Mouse (Mus musculus) neural tube, embryonic 15.5 days (tissue): ENCODE measurements at regions not wholly inside any gene's neighbourhood (a gene's known extent, or its start where the extent isn't known, plus 50 kb on each side); places are given as distances from the start of the nearest gene placed in this dataset.

Experiments
- ATAC-seq: fragments of 200-750 bp; cut with Nextera tagmentation; 2 replicates; pipeline ENCODE4 v1.8.0; 2017; ENCODE audit warnings: mild to moderate bottlenecking, moderate TSS enrichment, moderate library complexity; ENCODE audit not compliant: low FRiP score
- H3K27ac ChIP-seq: fragments of 300-500 bp; sonication (generic); replicated peaks from 2 replicates; pipeline ENCODE4 v1.5.1; 2015; ENCODE audit warnings: mild to moderate bottlenecking, inconsistent platforms
- H3K27me3 ChIP-seq: fragments of 300-500 bp; sonication (generic); replicated peaks from 2 replicates; pipeline ENCODE4 v1.6.1; 2015; ENCODE audit warnings: inconsistent platforms
- H3K36me3 ChIP-seq: fragments of 300-500 bp; sonication (generic); 2 replicates; pipeline ENCODE4 v1.6.1; 2015; ENCODE audit warnings: inconsistent platforms
- H3K4me1 ChIP-seq: fragments of 300-500 bp; sonication (generic); 2 replicates; pipeline ENCODE4 v1.6.1; 2015; ENCODE audit warnings: inconsistent platforms
- H3K4me2 ChIP-seq: fragments of 300-500 bp; sonication (generic); 2 replicates; pipeline ENCODE4 v1.6.1; 2015; ENCODE audit warnings: inconsistent platforms, mild to moderate bottlenecking, moderate library complexity
- H3K4me3 ChIP-seq: fragments of 300-500 bp; sonication (generic); replicated peaks from 2 replicates; pipeline ENCODE4 v1.5.1; 2015; ENCODE audit warnings: mild to moderate bottlenecking, inconsistent platforms
- H3K9ac ChIP-seq: fragments of 300-500 bp; sonication (generic); replicated peaks from 2 replicates; pipeline ENCODE4 v1.6.1; 2015; ENCODE audit warnings: mild to moderate bottlenecking, inconsistent platforms
- H3K9me3 ChIP-seq: fragments of 300-500 bp; sonication (generic); replicated peaks from 2 replicates; pipeline ENCODE4 v1.6.1; 2016; ENCODE audit warnings: inconsistent platforms
- WGBS: fragments of 180-500 bp; shearing (Covaris S2); methylation state at CpG from one replicate; pipeline ENCODE4 v1.1.7; 2015; ENCODE audit warnings: mixed read lengths; 5-methylcytosine and 5-hydroxymethylcytosine counted together

GRCm38 (mm10) chr1:185052700-185053099 lies 53.3 kb upstream of the Mark1 start:
- 83% methylated on average over 6 of the region's 6 CpGs for WGBS
- H3K27ac ChIP-seq = no peak overlapping the region
- H3K4me2 ChIP-seq = no peak overlapping the region
- no peaks in the 10 kb centered on the region for H3K4me1 ChIP-seq
- no peaks in the 10 kb centered on the region for H3K27me3 ChIP-seq
- ATAC-seq = no peak
- no peaks in the 10 kb centered on the region for H3K9me3 ChIP-seq
- no peak overlapping the region for H3K9ac ChIP-seq
- H3K36me3 ChIP-seq = no peaks in the 10 kb centered on the region
- no peak overlapping the region for H3K4me3 ChIP-seq

- Histone ChIP-seq H3K9me3 (no peaks in the 10 kb centered on the region), H3K27me3 (no peaks in the 10 kb centered on the region), H3K4me1 (no peaks in the 10 kb centered on the region), H3K4me2 (no peak overlapping the region), H3K4me3 (no peak overlapping the region), H3K36me3 (no peaks in the 10 kb centered on the region), H3K27ac (no peak overlapping the region), H3K9ac (no peak overlapping the region)
- no peak for ATAC-seq
- 98% methylated on average over 2 of the region's 2 CpGs for WGBS
These were observed 50.6 kb upstream of the Mark1 start for GRCm38 (mm10) chr1:185049980-185050379.
